Mouse (Mus musculus) spleen, postnatal 10 days (tissue): Measurements from ENCODE around the gene Alyref.
A peak's percentile ranks its signal among the peaks of the same experiment; 100 is the strongest.
"Not testable (repeated sequence)": the region's sequence is repeated elsewhere in the genome, so short reads cannot be mapped to it uniquely, and the experiment has no call there.

Source experiments
- DNase-seq, 2 experiments: peaks; one replicate each; pipeline ENCODE4 v3.0.0; 2021 to 2022; ENCODE audit warnings: low spot score in 2 of 2

The Alyref gene

DNA sequence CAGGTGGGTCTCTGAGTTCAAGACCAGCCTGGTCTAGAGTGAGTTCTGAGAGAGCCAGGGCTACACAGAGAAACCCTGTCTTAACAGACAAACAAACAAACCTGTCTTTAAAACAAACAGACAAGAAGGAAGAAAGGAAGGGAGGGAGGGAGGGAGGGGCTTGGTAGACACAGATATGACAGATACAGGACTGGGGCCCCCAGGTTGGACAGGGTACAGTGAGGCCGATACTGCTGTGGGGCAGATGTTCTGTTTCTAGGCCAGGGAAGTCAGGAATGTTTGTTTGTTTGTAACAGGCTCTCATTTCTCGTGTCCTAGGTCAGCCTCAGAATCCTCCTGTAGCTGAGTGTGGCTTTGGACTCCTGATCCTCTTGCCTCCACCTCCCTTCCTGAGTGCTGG, 5.4 kb upstream of the Alyref start:
- no peak for DNase-seq

DNA sequence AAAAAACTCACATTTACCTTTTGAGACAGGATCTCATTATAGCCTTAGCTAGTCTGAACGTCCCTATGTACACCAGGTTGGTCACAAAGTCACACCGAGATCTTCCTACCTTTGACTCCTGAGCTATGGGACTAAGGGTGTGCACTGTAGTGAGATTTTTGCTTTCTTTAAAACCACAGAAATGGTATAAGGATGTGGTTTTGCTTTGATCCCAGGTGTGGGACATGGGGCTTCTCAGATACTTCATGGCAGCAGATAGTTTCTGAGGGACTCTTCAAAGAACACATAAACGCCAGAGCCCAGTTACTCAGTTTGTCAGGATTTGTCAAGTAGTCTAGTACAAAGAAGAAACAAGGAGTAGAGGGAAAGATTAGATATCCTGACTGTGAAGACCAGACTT, 2.6 kb upstream of the Alyref start:
- no peak for DNase-seq

DNA sequence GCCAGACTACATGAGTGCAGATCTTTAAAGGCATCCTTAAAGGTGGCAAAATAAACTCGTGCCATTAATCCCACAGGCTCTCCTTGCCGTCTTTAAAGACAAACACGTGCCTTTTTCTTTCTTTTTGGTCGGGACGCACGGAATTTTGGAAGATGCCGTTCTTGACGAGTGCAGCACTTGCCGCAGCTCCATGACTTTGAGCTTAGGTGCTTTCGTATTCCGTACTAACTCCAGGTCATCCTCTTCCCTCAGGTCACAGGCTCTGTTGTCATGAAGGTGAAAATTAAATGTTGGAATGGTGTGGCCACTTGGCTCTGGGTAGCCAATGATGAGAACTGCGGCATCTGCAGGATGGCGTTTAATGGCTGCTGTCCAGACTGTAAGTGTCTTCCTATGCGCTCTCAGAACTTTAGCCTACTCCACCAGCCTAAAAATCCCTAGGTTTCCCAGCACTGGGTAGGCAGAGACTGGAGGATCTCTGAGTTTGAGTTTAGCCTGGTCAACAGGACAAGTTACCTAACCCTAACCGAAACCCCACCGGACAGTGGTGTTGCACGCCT, 905 bp upstream of the Alyref start:
- DNase-seq, result no peak

DNA sequence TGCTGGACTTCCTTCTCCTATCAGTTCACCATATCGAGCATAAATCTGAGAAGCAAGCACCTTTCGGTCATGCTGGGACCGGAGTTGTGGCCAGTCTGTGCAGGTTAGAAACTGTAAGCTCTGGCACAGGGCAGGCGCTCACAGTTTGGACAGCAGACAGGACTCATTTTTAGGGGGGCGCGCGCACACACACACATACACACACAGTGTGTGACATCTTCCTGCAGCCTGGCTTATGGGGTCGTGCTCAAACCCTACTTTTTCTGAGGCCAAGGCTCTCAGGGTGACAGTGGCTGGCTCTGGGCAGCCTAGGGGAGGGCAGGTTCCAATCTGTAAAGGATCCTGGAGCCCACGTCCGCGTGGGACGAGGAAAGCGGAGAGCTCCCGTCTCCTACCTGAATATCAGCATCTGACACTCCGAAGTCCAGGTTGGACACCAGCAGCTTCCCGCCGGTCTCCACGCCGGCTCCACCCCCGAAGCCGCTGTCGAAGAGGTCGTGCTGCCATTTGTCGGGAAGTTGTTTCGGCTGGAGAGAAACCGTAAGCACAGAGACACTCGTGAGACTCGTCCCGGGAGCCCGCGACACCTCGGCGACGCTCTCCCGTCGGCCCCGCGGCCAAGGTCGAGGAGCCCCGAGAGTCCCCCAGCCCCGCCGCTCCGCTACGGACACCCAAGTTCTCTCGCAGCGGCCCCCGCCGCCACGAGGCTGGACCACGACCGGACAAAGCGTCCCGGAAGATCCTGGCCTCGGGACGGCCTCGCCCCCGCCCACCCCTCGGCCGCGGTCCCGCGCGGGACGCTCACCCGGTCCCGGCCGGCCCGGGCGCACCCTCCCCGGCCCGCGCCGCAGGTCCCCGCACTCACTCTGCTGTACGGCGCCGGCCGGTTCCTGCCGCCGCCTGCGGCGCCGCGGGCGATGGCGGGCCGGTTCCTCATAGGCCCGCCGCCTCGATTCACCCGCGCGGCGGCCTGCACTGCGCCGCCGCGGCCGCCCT, 627 bp downstream of the Alyref start:
- peak; percentile 42 to 54 for DNase-seq

GRCm38 (mm10) chr11:120588531-120588930, 9.6 kb downstream of the Alyref start:
- no peak for DNase-seq

- no peak for DNase-seq
These were observed 14.2 kb downstream of the Alyref start for GRCm38 (mm10) chr11:120583937-120584336.

DNA sequence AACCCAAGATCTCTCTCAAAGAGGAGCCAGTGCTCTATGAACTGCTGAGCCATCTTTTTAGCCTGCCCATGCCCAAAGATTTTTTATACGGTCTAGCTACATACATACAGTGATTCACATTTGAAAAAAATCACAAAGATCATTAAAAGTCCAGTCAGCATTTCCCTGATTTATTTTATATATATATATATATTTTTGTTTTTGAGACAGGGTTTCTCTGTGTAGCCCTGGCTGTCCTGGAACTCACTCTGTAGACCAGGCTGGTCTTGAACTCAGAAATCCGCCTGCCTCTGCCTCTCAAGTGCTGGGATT, 15.2 kb downstream of the Alyref start:
- DNase-seq, result not testable (repeated sequence)

DNA sequence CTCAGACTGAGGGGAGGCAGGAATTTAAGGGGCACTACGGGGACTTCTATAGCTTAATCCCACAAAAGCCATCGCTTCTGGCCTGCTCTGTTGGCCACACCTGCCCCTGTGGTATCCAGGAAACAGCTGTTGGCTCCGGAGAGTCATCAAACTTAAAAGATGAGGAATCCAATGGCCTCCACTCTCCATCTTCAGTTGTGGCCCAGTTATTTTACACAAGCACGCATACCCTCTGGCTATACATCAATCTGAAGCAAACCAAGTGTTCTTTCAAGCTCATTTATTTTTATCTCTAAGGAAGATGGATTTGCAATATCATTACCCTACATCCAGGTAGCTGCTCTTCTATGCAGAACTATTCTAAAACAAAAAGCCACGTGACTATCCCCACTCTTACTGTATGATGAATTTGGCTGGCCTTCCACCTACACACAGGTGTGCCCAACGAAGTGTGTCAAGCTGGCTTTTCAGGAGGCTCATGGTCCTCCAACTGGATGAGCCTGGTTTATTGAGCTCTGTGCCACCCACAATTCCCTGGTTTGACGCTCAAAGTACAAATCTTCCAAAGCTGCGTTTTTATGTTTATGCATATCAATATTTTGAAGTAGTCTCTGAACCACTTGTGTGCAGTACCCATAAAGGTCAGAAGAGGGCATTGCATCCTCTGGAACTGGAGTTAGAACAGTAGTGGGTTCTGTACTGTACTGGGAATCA, 15.7 kb downstream of the Alyref start:
- peak; percentile 44 to 72 for DNase-seq

DNA sequence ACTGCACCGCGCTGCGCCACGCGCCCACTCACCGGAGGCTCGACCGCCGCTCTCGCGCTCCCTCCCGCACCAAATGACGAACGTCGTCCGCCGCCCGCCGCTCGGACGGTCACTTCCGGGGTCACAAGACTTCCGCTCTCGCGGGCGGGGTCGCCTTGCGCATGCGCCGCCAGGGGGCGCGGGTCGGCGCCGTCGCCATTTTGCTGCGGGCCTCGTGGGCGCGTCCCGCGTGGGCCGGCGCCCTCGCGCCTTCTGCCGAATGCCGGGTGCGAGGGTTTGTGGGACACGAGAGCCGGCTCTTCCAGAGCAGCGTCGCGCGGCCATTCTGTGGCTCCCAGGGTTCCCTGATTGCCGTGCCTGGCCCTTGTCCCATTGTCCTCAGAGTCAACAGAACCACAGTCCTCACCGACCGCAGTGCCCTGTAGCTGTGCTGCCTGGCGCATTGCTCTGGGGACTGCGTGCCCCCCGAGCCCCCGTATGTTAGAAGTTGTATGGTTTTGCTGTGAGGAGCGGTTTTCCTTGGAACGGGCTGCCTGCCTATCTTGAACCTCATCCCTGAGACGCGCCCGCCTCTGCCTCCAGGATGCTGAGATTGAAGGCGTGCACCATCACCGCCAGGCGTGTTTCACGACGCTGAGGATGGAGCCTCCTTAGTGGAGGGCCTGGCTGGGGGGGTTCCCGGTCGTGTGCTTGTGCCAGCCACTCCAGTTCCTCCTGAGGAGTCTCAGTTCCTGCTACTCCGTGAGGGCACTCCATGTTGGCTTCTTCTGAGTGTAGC, 16.5 kb downstream of the Alyref start, which contains the start of gene Arhgdia:
TSS of gene Arhgdia (minus strand) at position 135 of the 778 bp plus-strand sequence.
- DNase-seq, result peak; percentile 87 to 89

GRCm38 (mm10) chr11:120580871-120581331, 17.3 kb downstream of the Alyref start:
- DNase-seq, result peak; percentile 69

- peak; percentile 47 to 66 for DNase-seq
These were observed 18.0 kb downstream of the Alyref start for GRCm38 (mm10) chr11:120580190-120580589.

GRCm38 (mm10) chr11:120579316-120580107, 18.7 kb downstream of the Alyref start:
- peak; percentile 83 to 87 for DNase-seq

- DNase-seq, result peak in 1 of 2 experiments; percentile 32
These were observed 19.4 kb downstream of the Alyref start for GRCm38 (mm10) chr11:120578694-120579243.

DNA sequence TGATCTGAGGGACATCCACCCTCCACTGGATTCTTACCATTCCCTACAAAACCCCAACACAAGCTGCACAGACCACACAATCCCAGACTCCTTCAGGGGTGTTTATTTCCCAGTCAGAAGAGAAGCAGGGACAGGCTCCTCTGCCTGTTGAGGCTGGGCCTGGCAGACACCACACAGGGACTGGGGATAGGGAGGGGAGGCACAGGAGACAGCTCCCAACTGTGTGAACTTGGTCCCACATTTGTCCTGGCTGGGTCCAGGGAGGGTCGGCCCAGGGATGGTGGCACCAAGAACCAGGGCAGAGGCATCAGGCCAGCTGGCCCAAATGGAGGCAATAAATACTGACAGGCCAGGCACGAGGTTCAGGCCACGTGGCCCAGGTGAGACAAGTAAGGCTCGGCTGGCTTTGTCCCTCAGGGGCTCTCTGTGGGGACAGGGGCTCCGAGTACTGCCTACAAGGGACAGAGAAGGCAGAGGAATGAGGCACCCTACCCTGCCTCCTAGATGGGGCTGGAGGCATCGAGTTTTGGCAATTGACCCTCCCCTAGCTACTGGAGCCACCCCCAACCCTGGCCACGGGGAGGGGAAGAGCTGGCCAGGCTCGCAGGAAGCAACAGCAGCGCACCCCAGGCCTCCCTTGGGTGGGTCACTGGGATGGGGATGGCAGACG, 20.0 kb downstream of the Alyref start:
- peak in 1 of 2 experiments; percentile 21 for DNase-seq

- DNase-seq, result peak in 1 of 2 experiments; percentile 25
These were observed 20.7 kb downstream of the Alyref start for GRCm38 (mm10) chr11:120577211-120578023.

DNA sequence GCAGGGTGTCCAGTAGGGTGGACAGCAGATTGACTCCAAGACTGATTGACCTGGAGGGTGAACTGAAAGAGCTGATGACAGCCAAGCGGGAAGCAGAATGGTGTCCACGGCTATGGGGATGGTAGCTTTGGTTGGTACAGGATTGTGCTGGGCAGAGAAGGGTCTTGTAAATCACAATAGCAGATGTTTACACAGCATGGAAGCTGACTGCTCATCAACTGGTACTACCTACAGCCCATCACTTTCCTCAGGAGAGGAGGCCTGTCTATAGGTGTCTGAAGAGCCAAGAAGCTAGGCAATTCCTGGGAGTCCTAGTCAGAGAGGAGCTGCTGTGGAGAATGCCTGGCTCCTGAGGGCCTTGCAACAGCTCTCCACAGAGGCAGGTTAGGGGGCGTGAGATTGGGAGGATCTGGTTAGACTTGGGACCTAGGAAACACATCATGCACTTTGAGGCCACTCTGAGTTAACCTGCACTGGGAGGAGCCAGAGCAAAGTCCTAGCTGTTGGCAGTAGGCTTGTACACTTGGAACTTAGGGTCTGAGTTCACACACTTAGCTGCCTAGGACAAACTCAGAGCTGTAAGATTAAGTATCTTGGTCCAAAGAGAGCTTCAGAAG, 21.7 kb downstream of the Alyref start:
- no peak for DNase-seq

- DNase-seq, result no peak
These were observed 22.2 kb downstream of the Alyref start for GRCm38 (mm10) chr11:120575940-120576339.

DNA sequence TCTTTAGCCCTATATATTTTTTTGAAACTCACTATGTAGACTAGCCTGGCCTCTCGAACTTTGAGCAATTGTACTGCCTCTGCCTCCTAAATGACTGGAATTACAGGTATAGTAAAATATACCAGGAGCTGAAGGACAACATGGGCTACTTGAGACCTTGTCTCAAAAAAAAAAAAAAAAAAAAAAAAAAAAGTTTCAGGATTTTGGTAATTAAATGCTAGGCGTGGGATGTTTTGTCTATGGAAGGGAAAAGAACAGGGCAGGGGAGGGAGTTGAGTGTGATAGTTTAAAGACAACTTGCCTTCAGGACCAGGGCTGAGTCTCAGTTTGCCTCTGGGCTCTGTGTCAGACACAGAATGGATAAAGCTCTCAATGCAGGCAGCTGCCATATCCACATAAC, 23.1 kb downstream of the Alyref start:
- DNase-seq, result no peak

DNA sequence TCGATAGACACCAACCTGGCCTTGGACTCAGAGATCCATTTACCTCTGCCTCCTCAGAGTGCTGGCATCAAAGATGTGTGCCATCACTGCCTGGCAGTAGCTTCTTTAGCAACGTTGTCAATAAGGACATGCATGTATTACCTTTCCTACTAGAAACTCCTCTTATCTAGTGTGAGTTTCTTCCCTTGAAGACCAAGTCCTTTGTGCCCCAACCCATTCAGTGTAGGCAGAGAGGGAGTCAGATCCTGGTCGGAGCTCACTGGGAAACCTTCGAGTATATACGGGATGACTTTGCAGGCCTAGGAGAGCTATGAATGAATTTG, 23.9 kb downstream of the Alyref start:
- DNase-seq, result no peak
